Mouse (Mus musculus): ENCODE measurements around the gene Pdcd1. TPM values are rescaled to one million over a fixed set of nuclear protein-coding genes. Genes with fewer than 3 reads are reported as not detected.
"Not testable (repeated sequence)": the region's sequence is repeated elsewhere in the genome, so short reads cannot be mapped to it uniquely, and the experiment has no call there.

Gene Pdcd1
- polyA plus RNA-seq, 1 experiment from 2014 or later = not detected

DNA sequence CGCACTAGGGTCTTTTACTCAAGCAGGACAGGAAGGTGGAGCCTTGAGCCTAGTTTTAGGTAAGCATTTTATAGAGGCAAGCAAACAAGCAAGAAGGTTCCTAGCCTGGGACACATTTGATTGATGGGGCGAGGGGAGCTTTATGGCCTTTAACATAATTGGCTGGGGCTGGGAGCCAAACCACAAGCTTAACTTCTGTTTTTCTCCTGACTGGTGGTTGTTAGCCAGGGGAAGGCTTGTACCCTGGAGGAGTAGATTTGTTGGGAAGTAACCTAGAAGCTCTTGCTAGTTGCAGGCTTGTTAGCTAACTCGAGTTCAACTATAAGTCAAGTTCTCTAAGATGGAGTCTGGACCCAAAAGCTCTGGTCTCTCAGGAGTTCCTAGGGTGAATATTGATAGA lies 26.0 kb upstream of the Pdcd1 start:
- DNase-seq (ENCODE audit: low spot score) = peak; percentile 48
- Histone ChIP-seq H3K27ac (replicated peaks; ENCODE audit: low read depth, low read length) (no peak overlapping the region), H3K4me1 (ENCODE audit: control insufficient read depth, insufficient read depth, low read length) (no peaks in the 10 kb centered on the region), H3K4me2 (ENCODE audit: low read depth, severe bottlenecking) (no peak overlapping the region), H3K27me3 (ENCODE audit: control insufficient read depth, insufficient read depth, low read length) (0 out of 2 replicates have a peak, but pooled peaks cover 3% of the 10 kb centered on the region), H3K9me3 (ENCODE audit: control insufficient read depth, low read length) (no peaks in the 10 kb centered on the region), H3K4me3 (ENCODE audit: low read depth, low read length) (no peak overlapping the region), H3K36me3 (ENCODE audit: control insufficient read depth, insufficient read depth, low read length) (no peaks in the 10 kb centered on the region), H3K9ac (ENCODE audit: low read length) (no peak overlapping the region)
- 46% methylated on average over 3 of the region's 3 CpGs for WGBS
- no peak for ATAC-seq (ENCODE audit: insufficient number of reproducible peaks, low FRiP score, low TSS enrichment, low read depth)

DNA sequence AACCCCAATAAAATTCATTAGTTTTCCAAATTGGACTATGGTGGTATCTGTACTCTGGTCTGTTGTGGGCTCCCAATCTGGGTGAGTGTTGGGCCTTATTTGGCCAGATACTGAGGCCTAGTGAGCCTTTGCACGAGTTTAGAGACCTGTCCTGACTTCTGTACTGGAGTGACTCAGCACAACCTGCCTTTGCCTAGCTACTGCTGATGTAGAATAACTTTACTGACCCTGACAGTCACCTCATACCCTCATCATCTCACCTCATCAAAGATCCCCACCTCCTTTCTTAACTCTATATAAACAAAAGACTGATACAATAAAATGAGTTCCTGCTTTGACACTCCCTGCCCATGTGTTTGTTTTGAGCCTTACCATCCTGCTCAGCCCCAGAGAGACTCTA lies 24.3 kb upstream of the Pdcd1 start:
- Histone ChIP-seq H3K4me3 (ENCODE audit: low read depth, low read length) (no peak overlapping the region), H3K9me3 (ENCODE audit: control insufficient read depth, low read length) (no peaks in the 10 kb centered on the region), H3K27ac (replicated peaks; ENCODE audit: low read depth, low read length) (no peak overlapping the region), H3K36me3 (ENCODE audit: control insufficient read depth, insufficient read depth, low read length) (no peaks in the 10 kb centered on the region), H3K27me3 (ENCODE audit: control insufficient read depth, insufficient read depth, low read length) (0 out of 2 replicates have a peak, but pooled peaks cover 3% of the 10 kb centered on the region), H3K4me2 (ENCODE audit: low read depth, severe bottlenecking) (no peak overlapping the region), H3K4me1 (ENCODE audit: control insufficient read depth, insufficient read depth, low read length) (no peaks in the 10 kb centered on the region), H3K9ac (ENCODE audit: low read length) (no peak overlapping the region)
- ATAC-seq (ENCODE audit: insufficient number of reproducible peaks, low FRiP score, low TSS enrichment, low read depth) (no peak), DNase-seq (ENCODE audit: low spot score) (no peak)
- 28% methylated on average over 1 of the region's 1 CpGs for WGBS

DNA sequence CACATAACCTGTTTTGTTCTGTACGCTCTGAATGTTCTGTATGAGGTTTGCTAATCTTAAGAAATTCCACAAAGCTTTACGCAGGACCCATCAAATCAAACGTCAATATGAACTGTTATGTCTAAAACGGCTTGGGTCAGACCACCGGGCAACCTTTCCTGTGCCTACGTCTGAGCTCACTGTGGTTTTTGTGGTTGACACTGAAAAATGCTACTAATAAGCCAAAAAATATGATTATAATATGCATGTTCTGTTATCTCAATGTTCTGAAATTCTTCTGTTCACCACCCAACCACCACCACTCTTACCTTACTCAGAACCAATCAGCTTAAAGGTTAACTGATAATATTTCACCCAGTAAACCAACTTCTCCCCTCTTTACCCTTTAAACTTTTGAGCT lies 22.4 kb upstream of the Pdcd1 start:
- 93% methylated on average over 6 of the region's 6 CpGs for WGBS
- Histone ChIP-seq H3K4me1 (ENCODE audit: control insufficient read depth, insufficient read depth, low read length) (no peaks in the 10 kb centered on the region), H3K9me3 (ENCODE audit: control insufficient read depth, low read length) (no peaks in the 10 kb centered on the region), H3K27me3 (ENCODE audit: control insufficient read depth, insufficient read depth, low read length) (no peaks in the 10 kb centered on the region), H3K36me3 (ENCODE audit: control insufficient read depth, insufficient read depth, low read length) (no peaks in the 10 kb centered on the region), H3K27ac (replicated peaks; ENCODE audit: low read depth, low read length) (no peak overlapping the region), H3K4me3 (ENCODE audit: low read depth, low read length) (no peak overlapping the region), H3K9ac (ENCODE audit: low read length) (no peak overlapping the region), H3K4me2 (ENCODE audit: low read depth, severe bottlenecking) (no peak overlapping the region)
- DNase-seq (ENCODE audit: low spot score) = no peak
- no peak for ATAC-seq (ENCODE audit: insufficient number of reproducible peaks, low FRiP score, low TSS enrichment, low read depth)

DNA sequence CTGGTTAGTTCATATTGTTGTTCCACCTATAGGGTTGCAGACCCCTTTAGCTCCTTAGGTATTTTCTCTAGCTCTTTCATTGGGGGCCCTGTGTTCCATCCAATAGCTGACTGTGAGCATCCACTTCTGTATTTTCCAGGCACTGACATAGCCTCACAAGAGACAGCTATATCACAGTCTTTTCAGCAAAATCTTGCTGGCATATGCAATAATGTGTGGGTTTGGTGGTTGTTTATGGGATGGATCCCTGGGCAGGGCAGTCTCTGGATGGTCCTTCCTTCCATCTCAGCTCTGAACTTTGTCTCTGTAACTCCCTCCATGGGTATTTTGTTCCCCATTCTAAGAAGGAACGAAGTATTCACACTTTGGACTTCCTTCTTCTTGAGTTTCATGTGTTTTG lies 5.9 kb upstream of the Pdcd1 start:
- not testable (repeated sequence) for H3K36me3 ChIP-seq (ENCODE audit: control insufficient read depth, insufficient read depth, low read length); H3K4me1 ChIP-seq (ENCODE audit: control insufficient read depth, insufficient read depth, low read length); ATAC-seq (ENCODE audit: insufficient number of reproducible peaks, low FRiP score, low TSS enrichment, low read depth); H3K9me3 ChIP-seq (ENCODE audit: control insufficient read depth, low read length); H3K4me2 ChIP-seq (ENCODE audit: low read depth, severe bottlenecking); DNase-seq (ENCODE audit: low spot score); H3K9ac ChIP-seq (ENCODE audit: low read length); H3K27ac ChIP-seq (replicated peaks; ENCODE audit: low read depth, low read length); H3K4me3 ChIP-seq (ENCODE audit: low read depth, low read length); H3K27me3 ChIP-seq (ENCODE audit: control insufficient read depth, insufficient read depth, low read length)
- WGBS = 67% methylated on average over 1 of the region's 1 CpGs

DNA sequence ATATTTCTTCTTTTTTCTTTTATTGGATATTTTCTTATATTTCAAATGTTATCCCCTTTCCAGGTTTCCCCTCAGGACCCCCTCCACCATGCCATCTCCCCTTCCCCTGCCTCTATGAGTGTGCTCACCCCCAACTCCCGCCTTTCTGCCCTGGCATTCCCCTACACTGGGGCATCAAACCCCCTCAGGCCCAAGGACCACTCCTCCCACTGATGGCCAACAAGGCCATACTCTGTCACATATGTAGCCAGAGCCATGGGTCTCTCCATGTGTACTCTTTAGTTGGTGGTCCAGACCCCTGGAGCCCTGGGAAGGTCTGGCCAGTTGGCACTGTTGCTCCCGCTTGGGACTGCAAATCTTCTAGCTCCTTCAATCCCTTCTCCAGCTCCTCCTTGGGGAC lies 5.0 kb upstream of the Pdcd1 start:
- DNase-seq (ENCODE audit: low spot score) (no peak), ATAC-seq (ENCODE audit: insufficient number of reproducible peaks, low FRiP score, low TSS enrichment, low read depth) (no peak)
- WGBS = 90% methylated on average over 2 of the region's 2 CpGs
- Histone ChIP-seq H3K9ac (ENCODE audit: low read length) (no peak overlapping the region), H3K27me3 (ENCODE audit: control insufficient read depth, insufficient read depth, low read length) (no peaks in the 10 kb centered on the region), H3K9me3 (ENCODE audit: control insufficient read depth, low read length) (no peaks in the 10 kb centered on the region), H3K4me2 (ENCODE audit: low read depth, severe bottlenecking) (no peak overlapping the region), H3K36me3 (ENCODE audit: control insufficient read depth, insufficient read depth, low read length) (no peaks in the 10 kb centered on the region), H3K4me3 (ENCODE audit: low read depth, low read length) (no peak overlapping the region), H3K27ac (replicated peaks; ENCODE audit: low read depth, low read length) (no peak overlapping the region), H3K4me1 (ENCODE audit: control insufficient read depth, insufficient read depth, low read length) (no peaks in the 10 kb centered on the region)

DNA sequence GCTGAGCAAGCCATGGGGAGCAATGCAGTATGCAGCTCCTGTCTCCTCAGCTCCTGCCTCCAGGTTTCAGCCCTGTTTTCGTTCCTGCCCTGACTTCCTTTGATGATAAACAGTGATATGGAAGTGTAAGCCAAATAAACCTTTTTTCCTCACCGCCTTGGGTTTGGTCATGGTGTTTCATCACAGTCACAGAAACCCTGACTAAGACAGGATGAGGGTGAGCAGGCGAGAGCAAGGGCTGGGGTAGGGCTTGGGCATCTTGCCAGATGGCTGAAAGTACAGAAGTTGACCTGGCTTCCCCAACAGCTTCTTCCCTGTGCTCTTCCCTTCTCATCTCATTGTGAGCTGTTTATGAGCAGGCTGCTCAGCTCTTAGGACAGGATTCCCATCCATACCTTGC lies 3.6 kb upstream of the Pdcd1 start:
- Histone ChIP-seq H3K27me3 (ENCODE audit: control insufficient read depth, insufficient read depth, low read length) (no peaks in the 10 kb centered on the region), H3K9me3 (ENCODE audit: control insufficient read depth, low read length) (no peaks in the 10 kb centered on the region), H3K4me3 (ENCODE audit: low read depth, low read length) (no peak overlapping the region), H3K36me3 (ENCODE audit: control insufficient read depth, insufficient read depth, low read length) (no peaks in the 10 kb centered on the region), H3K9ac (ENCODE audit: low read length) (no peak overlapping the region), H3K4me1 (ENCODE audit: control insufficient read depth, insufficient read depth, low read length) (no peaks in the 10 kb centered on the region), H3K27ac (replicated peaks; ENCODE audit: low read depth, low read length) (no peak overlapping the region), H3K4me2 (ENCODE audit: low read depth, severe bottlenecking) (no peak overlapping the region)
- ATAC-seq (ENCODE audit: insufficient number of reproducible peaks, low FRiP score, low TSS enrichment, low read depth) (no peak), DNase-seq (ENCODE audit: low spot score) (no peak)
- 72% methylated on average over 3 of the region's 3 CpGs for WGBS

DNA sequence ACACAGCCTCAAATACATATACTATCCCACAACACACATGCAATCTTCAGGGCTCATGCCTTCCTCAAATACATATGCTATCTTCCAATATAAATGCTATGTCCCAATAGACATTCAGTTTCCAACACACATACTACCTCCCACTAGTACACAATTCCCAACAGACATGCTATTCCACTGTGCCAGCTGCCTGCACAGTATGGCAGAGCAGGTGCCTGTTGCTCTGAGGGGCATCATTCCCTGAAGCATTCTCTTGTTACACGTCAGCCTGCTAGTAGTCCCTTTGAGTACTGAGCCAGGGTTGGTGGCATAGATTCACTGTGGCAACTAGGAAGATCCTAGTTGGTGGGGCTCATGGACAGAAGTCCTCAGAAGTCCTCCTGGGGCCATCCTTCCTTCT lies 2.1 kb upstream of the Pdcd1 start:
- no peaks in the 10 kb centered on the region for H3K9me3 ChIP-seq (ENCODE audit: control insufficient read depth, low read length)
- no peak overlapping the region for H3K4me3 ChIP-seq (ENCODE audit: low read depth, low read length)
- H3K9ac ChIP-seq (ENCODE audit: low read length) = no peak overlapping the region
- no peak for DNase-seq (ENCODE audit: low spot score)
- no peaks in the 10 kb centered on the region for H3K36me3 ChIP-seq (ENCODE audit: control insufficient read depth, insufficient read depth, low read length)
- H3K27ac ChIP-seq (replicated peaks; ENCODE audit: low read depth, low read length) = no peak overlapping the region
- ATAC-seq (ENCODE audit: insufficient number of reproducible peaks, low FRiP score, low TSS enrichment, low read depth) = no peak
- WGBS = 74% methylated on average over 1 of the region's 1 CpGs
- no peaks in the 10 kb centered on the region for H3K4me1 ChIP-seq (ENCODE audit: control insufficient read depth, insufficient read depth, low read length)
- no peak overlapping the region for H3K4me2 ChIP-seq (ENCODE audit: low read depth, severe bottlenecking)
- no peaks in the 10 kb centered on the region for H3K27me3 ChIP-seq (ENCODE audit: control insufficient read depth, insufficient read depth, low read length)

DNA sequence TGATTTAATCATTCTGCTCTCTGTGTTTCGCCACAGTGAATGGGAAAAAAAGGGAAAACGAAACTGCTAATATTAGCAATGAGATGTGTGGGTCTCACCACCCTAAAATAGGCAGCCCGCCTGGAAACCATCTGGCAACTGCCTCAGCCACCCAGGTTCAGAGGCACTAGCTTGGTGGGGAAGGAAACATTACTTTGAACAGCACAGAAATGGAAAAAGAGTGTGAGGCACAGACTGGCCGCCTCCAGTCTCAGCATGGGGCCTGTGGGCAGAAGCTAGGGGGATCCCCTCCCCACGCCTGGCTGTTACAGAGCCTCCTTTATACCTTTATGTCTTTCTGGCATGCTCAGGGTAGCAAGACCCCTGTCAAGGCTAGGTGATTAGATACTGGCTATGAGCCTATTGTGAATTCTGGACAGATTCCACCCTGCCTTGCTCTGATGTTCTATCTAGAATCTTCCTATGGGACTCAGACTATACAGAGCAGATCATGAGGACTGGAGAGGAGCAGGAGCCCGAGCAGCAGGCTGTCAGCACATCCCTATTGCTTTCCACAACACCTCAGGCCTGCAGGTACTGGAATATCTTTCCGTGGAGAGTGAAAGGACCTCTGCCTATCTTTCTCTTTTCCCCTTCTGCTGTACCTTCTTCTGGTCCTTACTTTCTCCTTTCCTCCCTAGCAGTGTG lies 1.3 kb upstream of the Pdcd1 start:
- no peaks in the 10 kb centered on the region for H3K27me3 ChIP-seq (ENCODE audit: control insufficient read depth, insufficient read depth, low read length)
- no peaks in the 10 kb centered on the region for H3K4me1 ChIP-seq (ENCODE audit: control insufficient read depth, insufficient read depth, low read length)
- DNase-seq (ENCODE audit: low spot score) (no peak), ATAC-seq (ENCODE audit: insufficient number of reproducible peaks, low FRiP score, low TSS enrichment, low read depth) (no peak)
- 64% methylated on average over 7 of the region's 7 CpGs for WGBS
- H3K27ac ChIP-seq (replicated peaks; ENCODE audit: low read depth, low read length) = no peak overlapping the region
- no peak overlapping the region for H3K4me3 ChIP-seq (ENCODE audit: low read depth, low read length)
- H3K9me3 ChIP-seq (ENCODE audit: control insufficient read depth, low read length) = no peaks in the 10 kb centered on the region
- no peaks in the 10 kb centered on the region for H3K36me3 ChIP-seq (ENCODE audit: control insufficient read depth, insufficient read depth, low read length)
- no peak overlapping the region for H3K9ac ChIP-seq (ENCODE audit: low read length)
- H3K4me2 ChIP-seq (ENCODE audit: low read depth, severe bottlenecking) = no peak overlapping the region

DNA sequence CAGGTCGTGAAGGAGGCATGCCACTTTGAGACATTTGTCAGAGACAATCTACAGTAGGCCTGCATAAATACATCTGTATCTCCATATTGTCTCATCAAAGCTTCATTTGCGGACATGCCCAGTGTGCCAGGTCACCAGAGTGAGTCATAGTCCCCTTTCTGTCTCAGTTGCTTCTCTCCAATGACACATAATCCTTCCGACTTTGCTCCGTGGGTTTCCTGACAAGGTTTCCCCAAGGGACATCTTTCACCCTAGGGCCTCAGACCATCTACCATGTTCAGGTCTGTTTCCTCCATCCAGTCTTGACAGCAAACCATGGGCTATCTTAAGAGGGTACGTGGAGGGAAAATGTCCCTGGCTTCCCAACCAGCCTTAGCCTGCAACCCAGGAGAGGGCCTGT lies 1.2 kb downstream of the Pdcd1 start:
- Histone ChIP-seq H3K27me3 (ENCODE audit: control insufficient read depth, insufficient read depth, low read length) (no peaks in the 10 kb centered on the region), H3K36me3 (ENCODE audit: control insufficient read depth, insufficient read depth, low read length) (no peaks in the 10 kb centered on the region), H3K9ac (ENCODE audit: low read length) (no peak overlapping the region), H3K4me1 (ENCODE audit: control insufficient read depth, insufficient read depth, low read length) (no peaks in the 10 kb centered on the region), H3K4me2 (ENCODE audit: low read depth, severe bottlenecking) (no peak overlapping the region), H3K4me3 (ENCODE audit: low read depth, low read length) (no peak overlapping the region), H3K27ac (replicated peaks; ENCODE audit: low read depth, low read length) (no peak overlapping the region), H3K9me3 (ENCODE audit: control insufficient read depth, low read length) (no peaks in the 10 kb centered on the region)
- ATAC-seq (ENCODE audit: insufficient number of reproducible peaks, low FRiP score, low TSS enrichment, low read depth) (no peak), DNase-seq (ENCODE audit: low spot score) (no peak)
- WGBS = 88% methylated on average over 5 of the region's 5 CpGs

Measured in limb, embryonic 11.5 days (tissue).